Mouse (Mus musculus) lung, embryonic 16.5 days (tissue): ENCODE results near the gene Acsm5. TPM values are rescaled to one million over a fixed set of nuclear protein-coding genes. Genes with fewer than 3 reads are reported as not detected.

Source experiments
- ATAC-seq: fragments of 200-750 bp; cut with Nextera tagmentation; 2 replicates; pipeline ENCODE4 v1.8.0; 2017; ENCODE audit warnings: low read depth, mild to moderate bottlenecking, moderate library complexity
- H3K27ac ChIP-seq: fragments of 300-500 bp; sonication (generic); 2 replicates; pipeline ENCODE4 v1.5.1; 2014; ENCODE audit warnings: mild to moderate bottlenecking, control low read depth, low read length
- H3K27me3 ChIP-seq: fragments of 300-500 bp; sonication (generic); 2 replicates; pipeline ENCODE4 v1.6.1; 2014; ENCODE audit warnings: low read depth, low read length, mixed read lengths; ENCODE audit not compliant: control insufficient read depth, insufficient read depth
- H3K36me3 ChIP-seq: fragments of 300-500 bp; sonication (generic); 2 replicates; pipeline ENCODE4 v1.6.1; 2014; ENCODE audit warnings: low read length; ENCODE audit not compliant: control insufficient read depth, insufficient read depth
- H3K4me1 ChIP-seq: fragments of 300-500 bp; sonication (generic); replicated peaks from 2 replicates; pipeline ENCODE4 v1.6.1; 2014; ENCODE audit warnings: low read length, mixed read lengths; ENCODE audit not compliant: control insufficient read depth, insufficient read depth
- H3K4me2 ChIP-seq: fragments of 300-500 bp; sonication (generic); 2 replicates; pipeline ENCODE4 v1.6.1; 2014; ENCODE audit warnings: low read depth, low read length, control low read depth
- H3K4me3 ChIP-seq: fragments of 300-500 bp; sonication (generic); 2 replicates; pipeline ENCODE4 v1.5.1; 2014; ENCODE audit warnings: mild to moderate bottlenecking, low read length, control low read depth
- H3K9ac ChIP-seq: fragments of 300-500 bp; sonication (generic); 2 replicates; pipeline ENCODE4 v1.6.1; 2014; ENCODE audit warnings: low read length, control low read depth
- H3K9me3 ChIP-seq: fragments of 300-500 bp; sonication (generic); 2 replicates; pipeline ENCODE4 v1.6.1; 2016; ENCODE audit warnings: low read length; ENCODE audit not compliant: control insufficient read depth
- WGBS: fragments of 180-500 bp; shearing (Covaris S2); extraction: QIAGEN DNeasy Blood & Tissue Kit; methylation state at CpG from one replicate; pipeline ENCODE4 v1.1.7; 2014; 5-methylcytosine and 5-hydroxymethylcytosine counted together
- polyA plus RNA-seq: library from polyadenylated mRNA; unstranded; fragments of >200 nt; fragmentation: Nextera tagmentation; extraction: Ambion mirVana; gene quantifications from 2 replicates; pipeline ENCODE4 v1.2.1, GENCODE M21; 2015

Acsm5 gene
- polyA plus RNA-seq: not detected in 2 replicates

DNA sequence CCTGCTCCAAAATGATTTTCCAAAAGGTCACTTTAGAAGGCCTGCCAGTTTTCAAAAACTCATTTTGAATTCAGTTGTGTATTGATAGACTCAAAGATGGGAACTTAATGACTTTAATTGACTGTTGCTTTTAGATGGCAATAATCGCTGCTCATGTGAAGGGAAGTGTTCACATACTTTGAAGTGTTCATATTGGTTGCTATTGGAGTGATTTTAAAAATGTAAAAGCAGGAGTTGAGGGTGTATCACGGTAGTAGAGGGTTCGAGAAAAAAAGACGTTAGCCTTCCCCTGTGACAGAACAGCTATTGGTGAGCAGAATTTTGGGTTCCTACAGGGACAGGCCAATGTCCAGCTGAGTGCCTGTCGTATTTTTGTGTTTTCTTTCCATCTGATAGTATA is at the start of gene Acsm5:
Gene Acsm5 (plus strand): TSS at position 301 of the 400 bp plus-strand sequence.
- Histone ChIP-seq H3K4me1 (no peaks in the 10 kb centered on the region), H3K9ac (no peak within 1 kb of the TSS), H3K4me3 (no peak within 1 kb of the TSS), H3K27me3 (no peaks in the 10 kb centered on the region), H3K4me2 (no peak within 1 kb of the TSS), H3K9me3 (no peaks in the 10 kb centered on the region), H3K27ac (no peak within 1 kb of the TSS), H3K36me3 (no peaks in the 10 kb centered on the region)
- ATAC-seq: no peak
- WGBS: 62% methylated on average over 5 of the region's 5 CpGs

DNA sequence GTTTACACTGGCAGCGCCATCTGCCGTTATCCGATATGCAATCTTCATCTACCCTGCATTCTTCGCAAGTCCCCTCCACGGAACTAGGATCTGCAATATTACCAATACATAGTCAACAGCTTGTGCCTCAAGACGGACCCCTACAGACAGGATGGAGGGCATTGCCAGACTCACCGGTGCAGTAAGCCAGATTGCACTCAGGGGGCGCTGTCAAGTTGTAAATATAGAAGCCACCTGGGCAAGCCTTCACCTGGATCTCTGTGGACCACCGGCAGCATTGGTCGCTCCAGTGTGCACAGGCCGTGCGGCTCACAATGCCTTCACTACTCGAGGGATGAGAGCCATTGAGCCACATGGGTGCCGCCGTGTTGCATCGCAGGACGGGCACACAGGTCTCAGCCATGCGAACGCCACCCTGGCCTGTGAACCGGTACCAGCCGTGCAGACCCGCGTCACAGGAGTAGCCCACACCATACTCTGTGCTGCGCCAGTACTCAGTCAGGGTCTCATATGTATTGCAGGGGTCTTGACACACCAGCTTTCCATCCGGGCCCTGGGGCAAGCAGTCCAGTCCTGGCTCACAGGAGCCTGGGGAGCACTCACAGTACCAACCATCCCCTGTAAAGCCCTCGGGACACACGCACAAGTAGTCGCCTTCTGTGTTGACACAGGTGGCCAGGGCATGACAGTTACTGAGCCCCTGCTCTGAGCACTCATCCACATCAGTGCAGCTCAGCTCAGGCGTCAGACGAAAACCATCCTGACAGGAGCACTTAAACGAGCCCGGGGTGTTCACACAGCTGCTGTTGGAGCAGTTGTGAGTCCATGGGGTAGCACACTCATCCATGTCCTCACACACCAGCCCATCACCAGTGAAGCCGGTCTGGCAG is 42.5 kb upstream of the Acsm5 start:
- H3K9me3 ChIP-seq: no peaks in the 10 kb centered on the region
- no peak for ATAC-seq
- H3K4me2 ChIP-seq: no peak overlapping the region
- H3K36me3 ChIP-seq: no peaks in the 10 kb centered on the region
- H3K4me3 ChIP-seq: no peak overlapping the region
- H3K4me1 ChIP-seq: no peaks in the 10 kb centered on the region
- WGBS: 59% methylated on average over 33 of the region's 33 CpGs
- H3K27me3 ChIP-seq: no peaks in the 10 kb centered on the region
- H3K9ac ChIP-seq: no peak overlapping the region
- no peak overlapping the region for H3K27ac ChIP-seq

DNA sequence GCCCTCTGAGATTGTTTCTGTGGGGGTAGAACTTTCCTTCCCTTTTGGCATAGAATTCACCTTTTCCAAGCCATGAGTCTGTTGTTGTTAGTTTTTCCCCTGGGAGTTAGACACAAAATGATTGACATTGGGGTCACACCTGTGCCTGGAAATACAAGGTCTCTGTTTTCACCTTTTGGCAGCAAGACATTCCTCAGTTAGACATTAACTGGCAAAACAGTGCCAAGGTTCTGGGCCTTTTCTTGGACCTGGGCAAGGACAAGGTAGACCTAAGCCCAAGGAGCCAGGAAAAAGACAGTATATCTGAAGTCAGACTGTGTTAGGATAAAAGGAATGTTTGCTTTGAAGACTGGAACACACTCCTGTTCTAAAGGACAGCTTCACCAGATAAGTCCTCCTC is 40.0 kb upstream of the Acsm5 start, which contains the start of gene Umod:
Gene Umod (minus strand): TSS at position 27 of the 400 bp plus-strand sequence.
- no peak for ATAC-seq
- Histone ChIP-seq H3K36me3 (no peaks in the 10 kb centered on the region), H3K4me1 (no peaks in the 10 kb centered on the region), H3K27ac (no peak within 1 kb of the TSS), H3K9ac (no peak within 1 kb of the TSS), H3K9me3 (no peaks in the 10 kb centered on the region), H3K27me3 (no peaks in the 10 kb centered on the region), H3K4me2 (no peak within 1 kb of the TSS), H3K4me3 (no peak within 1 kb of the TSS)

DNA sequence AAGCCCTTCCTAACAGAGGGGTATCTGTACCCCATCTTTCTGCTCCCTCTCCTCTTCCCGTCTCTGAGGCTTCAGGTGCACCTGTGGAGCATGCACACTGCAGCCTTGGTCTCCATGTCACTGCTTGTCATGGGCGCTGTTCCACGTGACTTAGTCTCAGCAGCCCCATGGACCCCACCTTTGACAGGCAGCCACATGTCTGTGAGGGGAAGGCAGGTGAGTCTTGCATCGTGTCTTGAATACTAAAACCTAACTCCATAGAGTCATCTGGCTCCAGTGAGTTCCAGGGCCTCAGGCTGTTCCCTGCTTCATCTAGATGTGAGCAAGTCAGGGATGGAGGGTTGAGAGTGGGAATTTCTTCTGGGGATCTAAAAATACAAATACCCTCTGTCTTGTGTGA is 35.1 kb upstream of the Acsm5 start:
- no peak for ATAC-seq
- Histone ChIP-seq H3K27ac (no peak overlapping the region), H3K27me3 (no peaks in the 10 kb centered on the region), H3K4me3 (no peak overlapping the region), H3K4me1 (no peaks in the 10 kb centered on the region), H3K4me2 (no peak overlapping the region), H3K9ac (no peak overlapping the region), H3K9me3 (no peaks in the 10 kb centered on the region), H3K36me3 (no peaks in the 10 kb centered on the region)
- 81% methylated on average over 4 of the region's 4 CpGs for WGBS

DNA sequence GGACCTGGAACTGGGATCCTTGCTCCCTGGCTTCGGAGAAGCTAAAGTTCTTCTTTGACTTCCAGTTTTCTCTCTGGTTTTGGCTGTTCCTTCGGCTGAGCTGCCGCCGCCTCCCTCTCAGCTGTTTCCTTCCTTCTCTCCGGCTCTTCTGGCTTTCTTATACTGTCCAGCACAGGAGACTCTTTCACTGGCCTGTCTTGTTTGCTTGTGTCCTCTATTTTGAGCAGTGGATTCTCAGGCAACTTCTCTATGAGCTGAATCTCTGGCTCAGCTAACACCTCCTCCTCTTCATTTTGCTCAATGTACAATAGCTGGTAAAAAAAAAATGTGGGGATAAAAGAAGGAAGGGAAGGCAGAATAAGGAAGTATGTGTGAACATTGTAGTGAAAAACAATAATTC is 32.6 kb upstream of the Acsm5 start:
- Histone ChIP-seq H3K4me2 (no peak overlapping the region), H3K4me1 (no peaks in the 10 kb centered on the region), H3K9ac (no peak overlapping the region), H3K4me3 (no peak overlapping the region), H3K36me3 (no peaks in the 10 kb centered on the region), H3K9me3 (no peaks in the 10 kb centered on the region), H3K27ac (no peak overlapping the region), H3K27me3 (no peaks in the 10 kb centered on the region)
- WGBS: 81% methylated on average over 5 of the region's 5 CpGs
- no peak for ATAC-seq

DNA sequence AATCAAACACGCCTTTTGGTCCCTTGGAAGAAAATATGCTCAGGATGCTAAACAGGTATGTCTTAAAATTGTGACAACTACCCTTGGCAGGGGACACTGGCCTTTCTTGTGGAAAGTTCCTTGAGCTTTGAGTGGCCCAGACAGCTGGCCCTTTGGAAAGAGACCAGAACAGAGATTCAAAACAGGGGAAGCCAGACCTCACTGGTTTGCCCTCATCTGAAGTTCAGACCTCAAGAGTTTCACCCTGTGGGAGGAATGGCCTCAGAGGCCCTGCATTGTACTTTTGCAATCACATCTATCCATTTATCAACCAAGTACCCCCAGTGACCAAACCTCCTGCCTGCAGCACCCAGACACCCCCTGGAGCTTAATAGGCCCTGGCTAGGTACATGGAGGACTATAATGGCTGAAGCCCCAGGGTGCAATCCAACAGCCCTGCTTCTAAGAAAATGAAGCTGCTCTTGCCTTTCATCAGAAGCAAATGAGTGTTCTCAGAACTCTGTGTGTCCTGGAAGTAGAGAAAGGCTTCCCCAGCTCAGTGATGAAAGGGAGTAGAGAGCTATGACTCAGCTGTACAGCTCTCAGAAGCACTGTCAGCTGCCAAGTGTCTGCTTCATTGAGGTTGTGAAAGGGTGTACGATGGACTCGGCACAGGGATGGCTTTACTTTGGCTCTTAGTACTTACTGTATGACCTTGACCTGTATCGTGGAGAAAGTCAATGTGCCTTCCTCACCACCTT is 29.1 kb upstream of the Acsm5 start:
- ATAC-seq: no peak
- H3K27me3 ChIP-seq: no peaks in the 10 kb centered on the region
- 76% methylated on average over 4 of the region's 4 CpGs for WGBS

DNA sequence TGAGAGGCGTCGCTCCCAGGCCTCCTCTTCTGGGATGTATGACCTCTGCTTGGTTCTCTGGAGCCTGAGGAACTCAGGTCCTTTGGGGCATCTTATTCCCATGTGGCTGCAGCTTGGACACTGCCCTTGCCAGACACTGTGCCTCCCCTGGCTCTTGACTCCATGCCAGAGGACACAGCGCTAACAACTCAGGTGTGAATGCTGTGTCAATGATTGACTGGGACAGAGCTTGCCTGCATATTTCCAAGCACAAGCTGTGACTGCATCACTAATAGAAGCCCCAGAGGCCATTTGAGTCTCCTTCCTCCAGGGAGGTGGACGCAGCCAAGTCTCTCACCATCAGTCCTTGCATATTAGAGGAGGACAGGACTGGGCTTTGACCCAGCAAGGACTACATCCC is 8.1 kb upstream of the Acsm5 start:
- H3K27ac ChIP-seq: no peak overlapping the region
- 84% methylated on average over 4 of the region's 4 CpGs for WGBS

More for the DNA sequence above, 29.1 kb upstream of the Acsm5 start:
- no peak overlapping the region for H3K27ac ChIP-seq
- no peaks in the 10 kb centered on the region for H3K4me1 ChIP-seq
- H3K9me3 ChIP-seq: no peaks in the 10 kb centered on the region
- no peak overlapping the region for H3K4me3 ChIP-seq
- no peak overlapping the region for H3K9ac ChIP-seq
- H3K36me3 ChIP-seq: no peaks in the 10 kb centered on the region
- no peak overlapping the region for H3K4me2 ChIP-seq

DNA sequence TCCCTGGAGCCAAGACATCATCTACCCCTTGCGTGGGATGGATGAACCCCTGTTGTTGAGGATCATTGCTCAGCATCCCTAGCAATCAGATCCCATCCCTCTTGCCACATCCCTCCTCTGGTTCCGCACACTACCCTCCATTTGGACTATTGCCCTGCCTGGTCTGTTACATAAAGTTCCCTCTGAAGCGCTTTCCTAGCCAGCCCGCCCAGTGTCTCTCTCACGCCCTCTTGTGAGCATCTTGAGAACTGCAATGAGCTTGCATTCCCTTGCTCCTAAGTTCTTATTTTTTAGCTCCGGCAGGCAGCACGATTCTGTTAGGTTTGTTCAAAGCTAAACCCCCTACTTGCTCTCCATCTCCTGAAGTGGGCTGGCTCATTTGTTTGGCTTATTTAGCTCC is 6.2 kb upstream of the Acsm5 start:
- Histone ChIP-seq H3K4me1 (no peaks in the 10 kb centered on the region), H3K27me3 (no peaks in the 10 kb centered on the region)
- no peak for ATAC-seq

More for the DNA sequence above, 8.1 kb upstream of the Acsm5 start:
- H3K9ac ChIP-seq: no peak overlapping the region
- no peak for ATAC-seq
- H3K36me3 ChIP-seq: no peaks in the 10 kb centered on the region
- H3K4me1 ChIP-seq: no peaks in the 10 kb centered on the region
- no peak overlapping the region for H3K4me3 ChIP-seq
- H3K9me3 ChIP-seq: no peaks in the 10 kb centered on the region
- no peak overlapping the region for H3K4me2 ChIP-seq
- no peaks in the 10 kb centered on the region for H3K27me3 ChIP-seq

DNA sequence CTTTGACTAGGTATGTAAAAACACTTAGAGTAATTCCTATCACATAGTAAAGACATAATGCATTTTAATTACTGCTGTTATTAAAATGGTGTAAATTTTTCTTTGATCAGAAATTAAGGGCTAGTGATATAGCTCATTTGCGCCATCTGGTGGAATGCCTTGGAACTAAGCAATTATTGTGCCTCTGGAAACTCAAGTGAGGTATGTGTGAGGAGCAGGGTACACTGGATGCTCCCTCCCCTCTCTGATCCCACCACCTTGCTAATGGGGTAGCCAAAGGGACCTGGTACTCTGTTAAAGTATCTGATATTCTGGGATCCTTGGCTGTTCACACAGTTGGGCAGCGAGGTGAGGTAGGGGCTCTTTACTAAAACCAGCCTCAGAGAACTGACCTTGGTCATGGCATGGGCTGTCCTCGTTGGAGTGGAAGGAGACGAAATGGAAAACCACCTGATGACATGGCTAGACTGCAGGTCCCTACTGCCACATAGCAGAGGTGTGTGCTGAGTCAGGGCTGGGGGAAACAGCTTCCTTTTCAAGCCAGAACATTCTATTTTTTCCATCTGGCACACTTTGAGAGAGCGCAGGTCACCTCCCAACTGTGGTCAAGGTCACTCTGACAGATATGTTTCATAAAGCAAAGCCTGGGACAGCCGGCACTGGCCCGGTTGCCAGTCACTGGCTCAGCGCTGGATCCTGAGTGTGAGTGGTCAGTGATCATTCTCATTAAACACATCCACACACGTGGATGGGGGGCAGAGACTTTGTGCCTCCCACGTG is 3.6 kb upstream of the Acsm5 start:
- Histone ChIP-seq H3K9ac (no peak overlapping the region), H3K9me3 (no peaks in the 10 kb centered on the region), H3K4me1 (no peaks in the 10 kb centered on the region), H3K4me3 (no peak overlapping the region), H3K27me3 (no peaks in the 10 kb centered on the region), H3K36me3 (no peaks in the 10 kb centered on the region), H3K4me2 (no peak overlapping the region), H3K27ac (no peak overlapping the region)
- WGBS: 60% methylated on average over 10 of the region's 10 CpGs
- no peak for ATAC-seq

More for the DNA sequence above, 6.2 kb upstream of the Acsm5 start:
- no peak overlapping the region for H3K4me2 ChIP-seq
- no peaks in the 10 kb centered on the region for H3K36me3 ChIP-seq
- WGBS: 26% methylated on average over 7 of the region's 7 CpGs
- no peak overlapping the region for H3K4me3 ChIP-seq
- no peak overlapping the region for H3K9ac ChIP-seq
- H3K9me3 ChIP-seq: no peaks in the 10 kb centered on the region
- H3K27ac ChIP-seq: no peak overlapping the region
